Mouse (Mus musculus): ENCODE measurements around the gene Gm5152. TPM values are rescaled to one million over a fixed set of nuclear protein-coding genes. Genes with fewer than 3 reads are reported as not detected.

Gm5152 gene
- not detected for polyA plus RNA-seq (2014; fragmentation: Illumina TruSeq; extraction: RNeasy Lipid Tissue Mini Kit (QIAGEN cat#74804); ENCODE audit: low read depth, low replicate concordance)

GRCm38 (mm10) chr5:10246426-10246825 lies at the start of gene Gm5152:
Gene Gm5152 (minus strand): TSS chr5:10246526.

All from adipose tissue, adult 10 weeks (tissue).